Mouse (Mus musculus) layer of hippocampus, postnatal 14 days (tissue): ENCODE results near the gene Prkd1. TPM values are rescaled to one million over a fixed set of nuclear protein-coding genes. Genes with fewer than 3 reads are reported as not detected.

Experiments used
- DNase-seq, 2 experiments: peaks; one replicate each; pipeline ENCODE4 v3.0.0; 2021 to 2022; ENCODE audit warnings: low spot score in 2 of 2, mixed read lengths in 1 of 2
- total RNA-seq, 2 experiments: library from RNA; stranded (reverse); gene quantifications; 2 replicates each; pipeline ENCODE4 v1.2.3; 2021

Prkd1 gene
- total RNA-seq, 2 experiments from 2014 or later: 15.5 to 17.5 TPM

- DNase-seq: no peak
Observed at GRCm38 (mm10) chr12:50565198-50565597, 83.7 kb downstream of the Prkd1 start.

GRCm38 (mm10) chr12:50560536-50560935 lies 88.4 kb downstream of the Prkd1 start:
- DNase-seq: no peak

- DNase-seq: no peak
Observed at GRCm38 (mm10) chr12:50558231-50558630, 90.7 kb downstream of the Prkd1 start.

GRCm38 (mm10) chr12:50554214-50554613 lies 94.7 kb downstream of the Prkd1 start:
- DNase-seq: no peak

- DNase-seq: peak; percentile 63 to 77
Observed at GRCm38 (mm10) chr12:50549860-50550555, 98.9 kb downstream of the Prkd1 start.

- peak in 1 of 2 experiments; percentile 39 for DNase-seq
Observed at GRCm38 (mm10) chr12:50546394-50546793, 102.5 kb downstream of the Prkd1 start.

GRCm38 (mm10) chr12:50545610-50545919 lies 103.3 kb downstream of the Prkd1 start:
- no peak for DNase-seq

- no peak for DNase-seq
Observed at GRCm38 (mm10) chr12:50544855-50545609, 103.9 kb downstream of the Prkd1 start.

- DNase-seq: no peak
Observed at GRCm38 (mm10) chr12:50540793-50541192, 108.1 kb downstream of the Prkd1 start.

GRCm38 (mm10) chr12:50538296-50538965 lies 110.5 kb downstream of the Prkd1 start:
- DNase-seq: peak in 1 of 2 experiments; percentile 56

- DNase-seq: peak in 1 of 2 experiments; percentile 50
Observed at GRCm38 (mm10) chr12:50537761-50538160, 111.1 kb downstream of the Prkd1 start.

GRCm38 (mm10) chr12:50537006-50537405 lies 111.9 kb downstream of the Prkd1 start:
- no peak for DNase-seq

- no peak for DNase-seq
Observed at GRCm38 (mm10) chr12:50528633-50529032, 120.3 kb downstream of the Prkd1 start.

GRCm38 (mm10) chr12:50524061-50524460 lies 124.8 kb downstream of the Prkd1 start:
- DNase-seq: no peak

- no peak for DNase-seq
Observed at GRCm38 (mm10) chr12:50514526-50514925, 134.4 kb downstream of the Prkd1 start.

- no peak for DNase-seq
Observed at GRCm38 (mm10) chr12:50511486-50512225, 137.2 kb downstream of the Prkd1 start.

GRCm38 (mm10) chr12:50508762-50509161 lies 140.1 kb downstream of the Prkd1 start:
- DNase-seq: no peak

- DNase-seq: no peak
Observed at GRCm38 (mm10) chr12:50499796-50500504, 148.9 kb downstream of the Prkd1 start.

GRCm38 (mm10) chr12:50496006-50496405 lies 152.9 kb downstream of the Prkd1 start:
- DNase-seq: no peak

GRCm38 (mm10) chr12:50479784-50480183 lies 169.1 kb downstream of the Prkd1 start:
- peak in 1 of 2 experiments; percentile 16 for DNase-seq

- no peak for DNase-seq
Observed at GRCm38 (mm10) chr12:50457151-50457550, 191.7 kb downstream of the Prkd1 start.
